Mouse (Mus musculus) myocyte (in vitro differentiated cells): Measurements from ENCODE around the gene Draxin.

Experiments used
- CEBPB ChIP-seq: IDR thresholded peaks from 2 replicates; pipeline ENCODE4 v1.6.1; 2011; ENCODE audit warnings: mild to moderate bottlenecking, moderate library complexity; ENCODE audit not compliant: poor library complexity, insufficient read depth, severe bottlenecking
- E2F4 ChIP-seq: IDR thresholded peaks from one replicate; pipeline ENCODE4 v1.6.1; 2011; ENCODE audit warnings: mild to moderate bottlenecking, control low read depth, moderate library complexity; ENCODE audit not compliant: insufficient read depth
- MAX ChIP-seq: IDR thresholded peaks from one replicate; pipeline ENCODE4 v1.6.1; 2011; ENCODE audit warnings: low read depth, mild to moderate bottlenecking, control low read depth
- POLR2A ChIP-seq: IDR thresholded peaks from one replicate; pipeline ENCODE4 v1.6.1; 2011; ENCODE audit warnings: low read depth, mild to moderate bottlenecking, control low read depth, moderate library complexity; ENCODE audit not compliant: insufficient read length
- SRF ChIP-seq: IDR thresholded peaks from one replicate; pipeline ENCODE4 v1.6.1; 2011; ENCODE audit warnings: low read depth; ENCODE audit not compliant: control insufficient read depth, insufficient read length
- TCF12 ChIP-seq: IDR thresholded peaks from one replicate; pipeline ENCODE4 v1.6.1; 2011; ENCODE audit warnings: mild to moderate bottlenecking, control low read depth; ENCODE audit not compliant: poor library complexity, insufficient read depth, severe bottlenecking
- USF1 ChIP-seq: IDR thresholded peaks from one replicate; pipeline ENCODE4 v1.6.1; 2011; ENCODE audit warnings: low read depth, mild to moderate bottlenecking, control low read depth, moderate library complexity

DNA sequence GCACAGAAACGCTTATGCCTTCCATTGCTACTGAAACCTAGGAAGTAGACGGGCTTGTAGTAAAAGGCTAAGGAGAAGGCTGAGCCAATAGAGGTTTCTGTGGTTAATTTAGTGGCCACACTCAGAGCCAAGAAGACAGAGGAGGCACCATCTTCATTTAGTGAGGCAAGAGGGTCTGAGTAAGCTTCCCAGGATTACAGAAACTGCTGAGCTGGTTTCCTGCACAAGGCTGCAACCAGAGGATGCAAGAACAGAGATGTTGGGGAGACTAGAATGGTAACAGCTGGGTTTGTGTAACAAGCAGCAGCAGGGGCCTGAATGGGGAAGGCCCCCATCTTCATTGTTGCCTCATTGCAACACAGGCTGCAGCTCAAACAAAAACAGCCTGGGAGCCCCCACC is 1.8 kb downstream of the Draxin start:
- TF ChIP-seq MAX (no peak), CEBPB (no peak), SRF (no peak), TCF12 (no peak), POLR2A (no peak), E2F4 (no peak), USF1 (no peak)
